ENCODE assay signal across 8 mouse cellular contexts in genomic region chr15:6624365-6625182, GRCm38 (mm10).
A peak's percentile ranks its signal among the peaks of the same experiment; 100 is the strongest.
DNase-seq lines count a peak whose midpoint lies in the region; ATAC-seq lines count a peak whose summit lies in the region.

No protein-coding gene starts in this region.

- no peaks in the 10 kb centered on the region for H3K9me3 ChIP-seq in kidney, embryonic 16.5 days (ENCODE audit: low read length)
- H3K9me3 ChIP-seq in hindbrain, embryonic 13.5 days, result no peaks in the 10 kb centered on the region
- H3K9me3 ChIP-seq in liver, embryonic 11.5 days (ENCODE audit: control insufficient read depth, low read length), result no peaks in the 10 kb centered on the region
- no peaks in the 10 kb centered on the region for H3K9me3 ChIP-seq in neural tube, embryonic 13.5 days

- WGBS in kidney, embryonic 16.5 days, result 13% methylated on average over 18 of the region's 18 CpGs
- 11% methylated on average over 18 of the region's 18 CpGs for WGBS in hindbrain, embryonic 13.5 days
- 21% methylated on average over 18 of the region's 18 CpGs for WGBS in liver, embryonic 11.5 days
- WGBS in neural tube, embryonic 13.5 days, result 9% methylated on average over 18 of the region's 18 CpGs

- no peak for ATAC-seq in kidney, embryonic 16.5 days (ENCODE audit: low FRiP score, low TSS enrichment)
- ATAC-seq in common myeloid progenitor, adult 5-6 weeks (replicated peaks; ENCODE audit: low read depth, poor library complexity, severe bottlenecking), result peak; percentile 41
- peak; percentile 80 for ATAC-seq in hindbrain, embryonic 13.5 days (ENCODE audit: low FRiP score)
- 0 out of 2 replicates have a peak, but pooled peaks have one; percentile 11 for ATAC-seq in liver, embryonic 11.5 days (replicated peaks; ENCODE audit: low FRiP score)
- ATAC-seq in neural tube, embryonic 13.5 days (ENCODE audit: low read depth), result peak; percentile 90

- H3K27me3 ChIP-seq in kidney, embryonic 16.5 days (ENCODE audit: insufficient read depth, low read length), result no peaks in the 10 kb centered on the region
- no peaks in the 10 kb centered on the region for H3K27me3 ChIP-seq in hindbrain, embryonic 13.5 days
- no peaks in the 10 kb centered on the region for H3K27me3 ChIP-seq in liver, embryonic 11.5 days (replicated peaks; ENCODE audit: control insufficient read depth, insufficient read depth, low read length)
- no peaks in the 10 kb centered on the region for H3K27me3 ChIP-seq in neural tube, embryonic 13.5 days

- H3K4me1 ChIP-seq in kidney, embryonic 16.5 days (ENCODE audit: insufficient read depth, low read length), result peaks cover 19% of the 10 kb centered on the region
- H3K4me1 ChIP-seq in hindbrain, embryonic 13.5 days (replicated peaks), result peaks cover 14% of the 10 kb centered on the region
- peaks cover 26% of the 10 kb centered on the region for H3K4me1 ChIP-seq in liver, embryonic 11.5 days (replicated peaks; ENCODE audit: control insufficient read depth, insufficient read depth, low read length)
- H3K4me1 ChIP-seq in neural tube, embryonic 13.5 days (replicated peaks), result peaks cover 14% of the 10 kb centered on the region

- H3K4me3 ChIP-seq in kidney, embryonic 16.5 days (ENCODE audit: low read length), result peak overlapping the region; percentile 31
- H3K4me3 ChIP-seq in hindbrain, embryonic 13.5 days, result peak overlapping the region; percentile 38
- peak overlapping the region; percentile 14; the same call in 1 of the 2 replicates for H3K4me3 ChIP-seq in liver, embryonic 11.5 days (ENCODE audit: low read depth, low read length)
- H3K4me3 ChIP-seq in neural tube, embryonic 13.5 days, result peak overlapping the region; percentile 34

- peak overlapping the region; percentile 49 for H3K9ac ChIP-seq in kidney, embryonic 16.5 days (replicated peaks; ENCODE audit: low read length)
- H3K9ac ChIP-seq in hindbrain, embryonic 13.5 days, result peak overlapping the region; percentile 69
- peak overlapping the region; percentile 37; the same call in 1 of the 2 replicates for H3K9ac ChIP-seq in liver, embryonic 11.5 days (ENCODE audit: low read depth, low read length)
- peak overlapping the region; percentile 62 for H3K9ac ChIP-seq in neural tube, embryonic 13.5 days

- H3K27ac ChIP-seq in kidney, embryonic 16.5 days (ENCODE audit: low read length), result no peak overlapping the region
- H3K27ac ChIP-seq in hindbrain, embryonic 13.5 days, result peak overlapping the region; percentile 62; the same call in 1 of the 2 replicates
- H3K27ac ChIP-seq in liver, embryonic 11.5 days (ENCODE audit: low read depth, low read length), result no peak overlapping the region
- no peak overlapping the region for H3K27ac ChIP-seq in neural tube, embryonic 13.5 days (replicated peaks)

- no peak for DNase-seq in kidney, postnatal 25 days
- peak; percentile 40 for DNase-seq in liver, embryonic 11.5 days (ENCODE audit: low spot score)
- DNase-seq in adrenal gland, postnatal 25 days, result no peak
- DNase-seq in cerebellum, adult 9-11 months, result no peak

- H3K36me3 ChIP-seq in kidney, embryonic 16.5 days (ENCODE audit: insufficient read depth, low read length), result no peaks in the 10 kb centered on the region
- no peaks in the 10 kb centered on the region for H3K36me3 ChIP-seq in hindbrain, embryonic 13.5 days
- no peaks in the 10 kb centered on the region for H3K36me3 ChIP-seq in liver, embryonic 11.5 days (ENCODE audit: control insufficient read depth, insufficient read depth, low read length)
- no peaks in the 10 kb centered on the region for H3K36me3 ChIP-seq in neural tube, embryonic 13.5 days

- H3K4me2 ChIP-seq in kidney, embryonic 16.5 days (replicated peaks; ENCODE audit: low read depth, low read length), result peak overlapping the region; percentile 58
- H3K4me2 ChIP-seq in hindbrain, embryonic 13.5 days, result peak overlapping the region; percentile 57
- peak overlapping the region; percentile 57 for H3K4me2 ChIP-seq in liver, embryonic 11.5 days
- peak overlapping the region; percentile 54 for H3K4me2 ChIP-seq in neural tube, embryonic 13.5 days
